Mouse (Mus musculus): ENCODE measurements around the gene Dynlt1c. TPM values are rescaled to one million over a fixed set of nuclear protein-coding genes. Genes with fewer than 3 reads are reported as not detected.
"Not testable (repeated sequence)": the region's sequence is repeated elsewhere in the genome, so short reads cannot be mapped to it uniquely, and the experiment has no call there.

Gene Dynlt1c
- polyA plus RNA-seq, 1 experiment from 2014 or later: 6.6 TPM

- not testable (repeated sequence) for H3K27me3 ChIP-seq; H3K4me3 ChIP-seq (replicated peaks); H3K4me1 ChIP-seq (replicated peaks); H3K9ac ChIP-seq; H3K4me2 ChIP-seq; H3K27ac ChIP-seq (replicated peaks); H3K9me3 ChIP-seq (replicated peaks); ATAC-seq (ENCODE audit: insufficient read depth); H3K36me3 ChIP-seq (replicated peaks)
- 66% methylated on average over 14 of the region's 14 CpGs for WGBS (ENCODE audit: insufficient replicate concordance)
These were observed 39.4 kb downstream of the Dynlt1c start for GRCm38 (mm10) chr17:6640771-6641429.

- not testable (repeated sequence) for H3K27ac ChIP-seq (replicated peaks); H3K9me3 ChIP-seq (replicated peaks); H3K4me1 ChIP-seq (replicated peaks); H3K36me3 ChIP-seq (replicated peaks); ATAC-seq (ENCODE audit: insufficient read depth); H3K4me2 ChIP-seq; H3K27me3 ChIP-seq; H3K4me3 ChIP-seq (replicated peaks); H3K9ac ChIP-seq
- WGBS (ENCODE audit: insufficient replicate concordance): 78% methylated on average over 9 of the region's 9 CpGs
These were observed 42.7 kb downstream of the Dynlt1c start for GRCm38 (mm10) chr17:6644210-6644609.

DNA sequence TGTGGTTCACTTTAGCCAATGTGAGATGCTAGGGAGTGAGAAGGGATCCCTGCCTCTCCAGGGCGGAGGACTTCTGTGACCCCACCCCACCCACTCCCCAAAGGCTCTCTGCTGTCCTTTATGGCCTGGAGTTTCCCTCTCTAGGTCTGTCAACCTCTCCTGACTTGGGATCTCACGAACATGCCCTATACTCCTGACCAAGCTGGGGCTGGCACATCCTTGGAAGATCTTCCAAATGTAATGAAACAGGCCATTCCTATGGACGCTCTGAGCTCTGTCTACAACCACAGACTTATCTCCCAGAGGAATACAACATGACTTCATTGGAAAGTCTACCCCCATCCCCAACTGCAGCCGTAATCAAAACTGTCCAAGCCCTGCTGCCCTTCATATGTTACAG is 43.2 kb downstream of the Dynlt1c start:
- not testable (repeated sequence) for H3K36me3 ChIP-seq (replicated peaks); H3K4me1 ChIP-seq (replicated peaks); H3K9ac ChIP-seq; H3K27me3 ChIP-seq; H3K4me3 ChIP-seq (replicated peaks); ATAC-seq (ENCODE audit: insufficient read depth); H3K9me3 ChIP-seq (replicated peaks); H3K27ac ChIP-seq (replicated peaks); H3K4me2 ChIP-seq
- WGBS (ENCODE audit: insufficient replicate concordance): 74% methylated on average over 4 of the region's 4 CpGs

GRCm38 (mm10) chr17:6645668-6646067 is 44.2 kb downstream of the Dynlt1c start:
- not testable (repeated sequence) for H3K27me3 ChIP-seq; H3K4me1 ChIP-seq (replicated peaks); ATAC-seq (ENCODE audit: insufficient read depth); H3K9me3 ChIP-seq (replicated peaks); H3K36me3 ChIP-seq (replicated peaks); H3K4me2 ChIP-seq; H3K27ac ChIP-seq (replicated peaks); H3K4me3 ChIP-seq (replicated peaks); H3K9ac ChIP-seq
- 82% methylated on average over 4 of the region's 4 CpGs for WGBS (ENCODE audit: insufficient replicate concordance)

DNA sequence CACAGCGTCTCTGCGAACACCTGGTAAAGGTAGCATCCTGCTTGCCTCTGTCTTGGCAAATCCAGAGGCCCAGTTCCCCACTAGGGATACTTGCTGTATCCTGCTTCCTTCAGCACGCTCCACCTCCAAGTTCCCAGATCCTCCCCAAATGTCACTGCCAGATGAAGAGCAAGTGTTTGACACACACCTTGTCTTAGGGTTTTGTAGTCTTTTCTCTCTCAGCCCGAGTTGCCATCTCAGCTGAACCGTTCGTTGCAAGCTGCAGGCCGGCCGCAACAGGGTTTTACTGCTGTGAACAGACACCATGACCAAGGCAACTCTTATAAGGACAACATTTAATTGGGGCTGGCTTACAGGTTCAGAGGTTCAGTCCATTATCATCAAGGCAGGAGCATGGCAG is 45.4 kb downstream of the Dynlt1c start:
- WGBS (ENCODE audit: insufficient replicate concordance): 84% methylated on average over 8 of the region's 8 CpGs
- H3K4me1 ChIP-seq (replicated peaks); H3K9ac ChIP-seq: not testable (repeated sequence)

GRCm38 (mm10) chr17:6647452-6647851 is 46.0 kb downstream of the Dynlt1c start:
- WGBS (ENCODE audit: insufficient replicate concordance): 65% methylated on average over 3 of the region's 3 CpGs
- not testable (repeated sequence) for H3K4me2 ChIP-seq; ATAC-seq (ENCODE audit: insufficient read depth); H3K27ac ChIP-seq (replicated peaks); H3K9ac ChIP-seq; H3K4me3 ChIP-seq (replicated peaks); H3K4me1 ChIP-seq (replicated peaks); H3K36me3 ChIP-seq (replicated peaks); H3K27me3 ChIP-seq; H3K9me3 ChIP-seq (replicated peaks)

More for the DNA sequence above, 45.4 kb downstream of the Dynlt1c start:
- not testable (repeated sequence) for H3K9me3 ChIP-seq (replicated peaks); H3K4me2 ChIP-seq; H3K4me3 ChIP-seq (replicated peaks); ATAC-seq (ENCODE audit: insufficient read depth); H3K27ac ChIP-seq (replicated peaks); H3K27me3 ChIP-seq; H3K36me3 ChIP-seq (replicated peaks)

DNA sequence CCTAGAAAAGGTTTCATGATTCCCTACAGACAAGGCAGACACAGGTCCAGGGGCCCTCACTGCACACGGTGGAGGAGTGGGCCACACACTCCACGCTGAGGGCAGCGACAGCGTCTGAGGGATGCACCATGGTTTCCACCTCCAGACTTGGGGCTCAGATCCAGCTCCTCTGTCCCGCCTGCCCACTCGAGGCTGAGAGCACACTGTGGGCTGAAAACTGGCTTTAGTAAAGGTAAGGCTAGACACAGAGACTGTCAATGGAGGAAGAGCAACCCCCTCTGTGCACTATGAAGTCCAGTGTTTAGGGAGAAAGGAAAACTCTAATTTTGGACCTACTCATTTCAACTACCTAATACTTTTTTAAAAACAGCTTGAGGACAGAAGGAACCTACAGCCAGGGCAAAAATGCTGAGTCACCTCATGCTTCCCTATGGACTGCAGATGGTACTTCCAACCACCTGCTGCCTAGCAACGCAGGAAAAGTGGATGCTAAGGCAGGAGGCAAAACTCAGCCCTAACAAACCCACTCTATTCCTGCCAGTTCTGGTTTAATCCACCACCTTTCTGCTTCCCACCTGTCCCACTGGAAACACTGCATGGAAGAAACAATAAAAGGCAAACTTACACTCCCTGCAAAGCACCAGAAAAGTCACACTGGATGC is 49.6 kb downstream of the Dynlt1c start:
- H3K4me3 ChIP-seq (replicated peaks); H3K27me3 ChIP-seq; H3K36me3 ChIP-seq (replicated peaks); H3K9ac ChIP-seq; H3K4me1 ChIP-seq (replicated peaks); H3K27ac ChIP-seq (replicated peaks); H3K9me3 ChIP-seq (replicated peaks); ATAC-seq (ENCODE audit: insufficient read depth); H3K4me2 ChIP-seq: not testable (repeated sequence)
- 77% methylated on average over 7 of the region's 7 CpGs for whole genome bisulfite sequencing (ENCODE audit: insufficient replicate concordance)

GRCm38 (mm10) chr17:6653341-6653946 is 52.0 kb downstream of the Dynlt1c start:
- H3K4me1 ChIP-seq (replicated peaks); H3K9ac ChIP-seq; H3K4me3 ChIP-seq (replicated peaks); H3K9me3 ChIP-seq (replicated peaks); ATAC-seq (ENCODE audit: insufficient read depth); H3K36me3 ChIP-seq (replicated peaks); H3K4me2 ChIP-seq; H3K27ac ChIP-seq (replicated peaks); H3K27me3 ChIP-seq: not testable (repeated sequence)
- WGBS (ENCODE audit: insufficient replicate concordance): 86% methylated on average over 5 of the region's 5 CpGs

DNA sequence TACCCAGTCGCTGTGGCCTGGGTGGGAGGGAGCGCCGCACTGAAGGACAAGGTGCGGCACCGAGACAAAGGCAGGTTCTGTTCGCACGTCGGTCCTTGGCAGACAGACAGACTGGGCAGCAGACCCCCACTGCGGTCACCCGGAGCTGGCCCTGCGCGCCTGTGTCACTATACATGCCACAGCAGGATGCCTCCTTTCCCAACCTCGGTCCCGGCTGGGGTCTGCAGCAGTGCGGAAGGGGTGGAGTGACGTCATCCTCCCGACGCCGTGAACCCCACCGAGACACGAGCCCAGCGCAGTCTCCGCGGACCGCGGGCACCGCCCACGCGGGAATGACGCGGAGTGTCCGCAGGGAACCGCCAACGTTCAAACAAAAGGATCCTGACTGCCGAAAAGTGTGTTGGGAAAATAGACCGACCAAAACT is 53.6 kb downstream of the Dynlt1c start:
- under 1% methylated on average over 36 of the region's 36 CpGs for WGBS (ENCODE audit: insufficient replicate concordance)
- Histone ChIP-seq H3K27ac (replicated peaks) (peak overlapping the region; percentile 55), H3K4me2 (peak overlapping the region; percentile 84), H3K9ac (peak overlapping the region; percentile 54), H3K4me3 (replicated peaks) (peak overlapping the region; percentile 64)
- H3K27me3 ChIP-seq; H3K9me3 ChIP-seq (replicated peaks); H3K4me1 ChIP-seq (replicated peaks); H3K36me3 ChIP-seq (replicated peaks): not testable (repeated sequence)
- peak; percentile 66 for ATAC-seq (ENCODE audit: insufficient read depth)

DNA sequence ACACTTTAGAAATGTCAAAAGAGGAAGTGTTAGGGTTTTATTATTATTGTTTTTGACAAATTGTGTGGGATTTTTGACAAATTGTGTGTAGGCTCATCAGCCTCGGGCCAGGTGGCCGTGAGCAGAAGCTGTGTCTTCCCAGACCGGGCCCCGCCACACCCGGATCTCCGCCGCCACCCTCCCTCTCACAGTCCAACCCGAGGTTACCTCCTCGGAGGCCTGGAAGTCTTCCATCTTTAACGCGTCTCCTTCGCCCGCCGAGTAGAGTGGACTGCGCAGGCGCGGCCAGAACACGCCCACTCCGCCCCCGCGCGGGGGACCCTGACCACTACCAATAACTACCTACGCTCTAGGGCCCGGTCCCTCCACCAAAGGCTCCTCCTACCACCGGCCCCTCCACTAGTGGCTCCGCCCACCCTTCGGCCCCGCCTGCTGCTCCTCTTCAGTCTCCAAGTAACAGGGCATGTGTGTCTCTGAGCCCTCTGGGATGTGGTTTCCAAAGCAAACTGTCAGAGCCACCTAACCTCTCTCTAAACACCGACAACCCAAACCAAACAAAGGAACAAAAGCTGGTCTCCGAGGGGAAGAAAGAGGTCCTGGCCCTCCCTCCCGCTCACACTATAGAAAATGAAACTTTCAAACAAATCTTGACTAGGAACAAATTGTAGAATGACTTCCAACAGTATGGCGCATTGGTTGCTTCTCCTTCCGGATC is 54.3 kb downstream of the Dynlt1c start, which contains the start of gene Dynlt1f:
Dynlt1f (minus strand) TSS at position 334 of the 715 bp plus-strand sequence.
- H3K27me3 ChIP-seq; H3K36me3 ChIP-seq (replicated peaks); H3K9me3 ChIP-seq (replicated peaks); H3K4me1 ChIP-seq (replicated peaks): not testable (repeated sequence)
- H3K9ac ChIP-seq: peak within 1 kb of the TSS; percentile 54
- peak within 1 kb of the TSS; percentile 84 for H3K4me2 ChIP-seq
- peak; percentile 92 for ATAC-seq (ENCODE audit: insufficient read depth)
- peak within 1 kb of the TSS; percentile 55 for H3K27ac ChIP-seq (replicated peaks)
- peak within 1 kb of the TSS; percentile 64 for H3K4me3 ChIP-seq (replicated peaks)
- WGBS (ENCODE audit: insufficient replicate concordance): 4% methylated on average over 25 of the region's 33 CpGs

DNA sequence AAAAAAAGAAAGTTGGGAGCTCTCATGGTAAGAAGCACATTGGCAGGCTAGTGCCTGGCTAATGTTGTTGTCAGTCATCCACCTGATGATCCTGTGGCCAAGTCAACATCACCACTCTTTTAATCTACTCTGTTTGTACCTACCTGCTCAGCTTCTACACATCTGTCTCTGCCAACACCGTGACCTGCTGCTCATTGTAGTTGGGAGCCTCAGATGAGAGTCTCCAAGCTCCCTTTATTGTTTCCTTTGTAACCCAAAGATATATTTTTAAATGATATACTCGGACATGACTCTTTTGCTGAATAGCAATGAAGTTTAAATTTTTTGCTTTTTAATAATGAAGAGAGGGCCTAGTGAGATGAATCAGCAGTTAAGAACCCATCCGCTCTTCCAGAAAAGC is 55.0 kb downstream of the Dynlt1c start:
- H3K4me3 ChIP-seq (replicated peaks); H3K27ac ChIP-seq (replicated peaks); H3K27me3 ChIP-seq; H3K4me2 ChIP-seq; H3K9me3 ChIP-seq (replicated peaks); H3K9ac ChIP-seq; H3K4me1 ChIP-seq (replicated peaks); H3K36me3 ChIP-seq (replicated peaks); ATAC-seq (ENCODE audit: insufficient read depth): not testable (repeated sequence)
- 89% methylated on average over 1 of the region's 3 CpGs for WGBS (ENCODE audit: insufficient replicate concordance)

Measured in liver, embryonic 15.5 days (tissue).